Mouse (Mus musculus) stomach, postnatal 0 days (tissue): ENCODE measurements around the gene Slc25a4. TPM values are rescaled to one million over a fixed set of nuclear protein-coding genes. Genes with fewer than 3 reads are reported as not detected.

ENCODE experiments used
- ATAC-seq: fragments of 200-750 bp; cut with Nextera tagmentation; 2 replicates; pipeline ENCODE4 v1.8.0; 2017; ENCODE audit not compliant: low FRiP score, low TSS enrichment
- DNase-seq: peaks from one replicate; pipeline ENCODE4 v3.0.0-alpha.2; 2016; ENCODE audit warnings: low spot score
- H3K27ac ChIP-seq: fragments of 300-500 bp; sonication (generic); replicated peaks from 2 replicates; pipeline ENCODE4 v1.5.1; 2014; ENCODE audit warnings: mild to moderate bottlenecking, control low read depth
- H3K27me3 ChIP-seq: fragments of 300-500 bp; sonication (generic); 2 replicates; pipeline ENCODE4 v1.6.1; 2014; ENCODE audit warnings: low read length; ENCODE audit not compliant: control insufficient read depth, insufficient read depth
- H3K36me3 ChIP-seq: fragments of 300-500 bp; sonication (generic); 2 replicates; pipeline ENCODE4 v1.6.1; 2014; ENCODE audit warnings: low read length, mixed read lengths; ENCODE audit not compliant: control insufficient read depth, insufficient read depth
- H3K4me1 ChIP-seq: fragments of 300-500 bp; sonication (generic); replicated peaks from 2 replicates; pipeline ENCODE4 v1.6.1; 2014; ENCODE audit warnings: antibody characterized with exemption; ENCODE audit not compliant: control insufficient read depth, insufficient read depth
- H3K4me2 ChIP-seq: fragments of 300-500 bp; sonication (generic); replicated peaks from 2 replicates; pipeline ENCODE4 v1.6.1; 2014; ENCODE audit warnings: low read depth, mild to moderate bottlenecking, control low read depth, moderate library complexity
- H3K4me3 ChIP-seq: fragments of 300-500 bp; sonication (generic); 2 replicates; pipeline ENCODE4 v1.5.1; 2014; ENCODE audit warnings: low read depth, low read length, control low read depth
- H3K9ac ChIP-seq: fragments of 300-500 bp; sonication (generic); 2 replicates; pipeline ENCODE4 v1.6.1; 2014; ENCODE audit warnings: mild to moderate bottlenecking, low read length, control low read depth, mixed read lengths
- H3K9me3 ChIP-seq: fragments of 300-500 bp; sonication (generic); 2 replicates; pipeline ENCODE4 v1.6.1; 2016; ENCODE audit warnings: low read length; ENCODE audit not compliant: control insufficient read depth
- CTCF ChIP-seq: IDR thresholded peaks from 2 replicates; pipeline ENCODE4 v1.5.1; 2016; ENCODE audit warnings: antibody characterized with exemption, low read depth, mild to moderate bottlenecking, moderate library complexity
- EP300 ChIP-seq: optimal IDR thresholded peaks from 2 replicates; pipeline ENCODE3; 2016; ENCODE audit warnings: antibody characterized with exemption
- WGBS: fragments of 180-500 bp; shearing (Covaris S2); extraction: QIAGEN DNeasy Blood & Tissue Kit; methylation state at CpG from one replicate; pipeline ENCODE4 v1.1.7; 2014; 5-methylcytosine and 5-hydroxymethylcytosine counted together
- polyA plus RNA-seq: library from polyadenylated mRNA; unstranded; fragments of >200 nt; fragmentation: Nextera tagmentation; extraction: Ambion mirVana; gene quantifications from 2 replicates; pipeline ENCODE4 v1.2.1, GENCODE M21; 2015

Slc25a4 gene
- 315 and 344 TPM in 2 replicates for polyA plus RNA-seq

DNA sequence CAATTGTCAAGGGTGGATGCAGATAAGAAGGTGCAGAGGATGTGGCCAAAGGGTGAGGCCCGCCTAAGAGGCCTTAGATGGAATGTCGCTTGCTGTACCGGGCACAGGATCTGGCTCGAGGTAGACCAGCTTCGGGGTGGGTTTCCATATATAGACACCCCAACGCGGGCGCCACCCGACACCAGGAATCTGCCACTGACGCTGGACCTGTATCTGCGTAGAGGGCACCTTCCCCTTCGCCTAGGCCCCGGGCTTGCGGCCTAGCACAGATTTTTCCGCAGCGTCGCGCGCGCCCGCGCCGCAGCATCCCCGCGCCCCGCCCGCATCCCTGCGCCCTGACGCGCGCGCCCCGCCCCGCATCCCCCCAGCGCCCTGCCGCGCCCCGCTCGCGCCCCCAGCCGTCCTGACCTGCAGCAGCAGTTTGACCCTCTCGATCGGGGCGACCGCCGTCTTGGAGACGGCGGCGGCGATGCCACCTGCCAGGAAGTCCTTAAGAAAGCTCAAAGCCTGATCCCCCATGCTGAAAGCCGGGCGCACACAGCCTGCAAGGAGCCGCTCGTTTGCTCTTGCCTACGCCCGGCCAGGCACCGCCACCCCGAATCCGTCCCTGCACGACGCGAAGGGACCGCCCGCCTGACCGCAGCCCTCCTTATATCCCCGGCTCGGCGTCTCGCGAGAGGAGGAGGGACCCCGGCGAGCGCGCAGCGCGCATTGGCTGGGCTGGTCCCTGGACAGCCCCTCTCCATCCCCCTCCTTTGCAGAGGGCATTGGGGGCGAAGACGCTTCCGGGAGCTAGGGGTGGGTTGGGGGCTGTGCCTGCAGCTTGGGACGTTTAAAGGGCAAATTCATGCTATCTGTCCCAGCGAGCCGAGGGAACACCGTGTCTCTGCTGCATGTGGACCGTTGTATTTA, at the start of gene Slc25a4:
Slc25a4 (minus strand) TSS at position 881 of the 912 bp plus-strand sequence.
- peaks cover 10% of the 10 kb centered on the region; the same call in 1 of the 2 replicates for H3K36me3 ChIP-seq
- ATAC-seq (peak; percentile 98), DNase-seq (peak; percentile 93)
- H3K4me1 ChIP-seq = no peaks in the 10 kb centered on the region; the same call in 1 of the 2 replicates
- H3K4me3 ChIP-seq = peak within 1 kb of the TSS; percentile 82
- under 1% methylated on average over 82 of the region's 84 CpGs for WGBS
- no peaks in the 10 kb centered on the region for H3K27me3 ChIP-seq
- H3K27ac ChIP-seq = peak within 1 kb of the TSS; percentile 96
- no peaks in the 10 kb centered on the region for H3K9me3 ChIP-seq
- H3K4me2 ChIP-seq = peak within 1 kb of the TSS; percentile 78
- H3K9ac ChIP-seq = peak within 1 kb of the TSS; percentile 93
- TF ChIP-seq EP300 (peak; percentile 98), CTCF (peak; percentile 30)

GRCm38 (mm10) chr8:46257921-46258682, 47.0 kb upstream of the Slc25a4 start:
- Histone ChIP-seq H3K9me3 (no peaks in the 10 kb centered on the region), H3K9ac (no peak overlapping the region), H3K27ac (no peak overlapping the region), H3K4me1 (no peaks in the 10 kb centered on the region), H3K4me3 (no peak overlapping the region), H3K27me3 (no peaks in the 10 kb centered on the region), H3K4me2 (no peak overlapping the region), H3K36me3 (no peaks in the 10 kb centered on the region)
- ATAC-seq = no peak
- no peak for DNase-seq
- WGBS = 50% methylated on average over 19 of the region's 19 CpGs
- TF ChIP-seq EP300 = no peak
- no peak for TF ChIP-seq CTCF

DNA sequence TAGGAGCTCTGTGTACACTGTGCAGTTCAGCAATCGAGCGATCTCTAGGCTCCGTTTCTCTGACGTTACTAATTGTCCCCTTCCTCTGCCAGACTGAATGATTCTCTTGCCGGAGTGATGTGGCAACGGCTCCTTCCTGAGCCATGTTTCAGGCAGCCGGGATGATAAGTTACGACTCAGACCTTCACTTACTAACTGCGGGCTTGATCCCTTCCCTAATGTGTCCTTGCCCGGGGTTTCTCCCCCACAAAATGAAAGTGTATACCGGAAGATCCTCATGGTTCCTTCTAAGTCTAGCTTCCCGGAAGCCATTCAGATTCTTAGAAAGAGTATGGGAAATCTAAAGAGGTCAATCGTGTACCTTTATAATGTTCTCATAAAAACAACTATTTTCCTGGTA, 41.4 kb upstream of the Slc25a4 start:
- no peaks in the 10 kb centered on the region for H3K4me1 ChIP-seq
- H3K9me3 ChIP-seq = no peaks in the 10 kb centered on the region
- no peak overlapping the region for H3K9ac ChIP-seq
- H3K4me3 ChIP-seq = no peak overlapping the region
- no peak overlapping the region for H3K4me2 ChIP-seq
- H3K36me3 ChIP-seq = no peaks in the 10 kb centered on the region
- no peak for DNase-seq
- ATAC-seq = no peak
- TF ChIP-seq CTCF (no peak), EP300 (no peak)
- WGBS = 61% methylated on average over 13 of the region's 13 CpGs
- no peak overlapping the region for H3K27ac ChIP-seq
- H3K27me3 ChIP-seq = no peaks in the 10 kb centered on the region

- H3K9me3 ChIP-seq = no peaks in the 10 kb centered on the region
- H3K9ac ChIP-seq = no peak overlapping the region
- no peaks in the 10 kb centered on the region for H3K36me3 ChIP-seq
- no peak overlapping the region for H3K4me2 ChIP-seq
- no peak overlapping the region for H3K4me3 ChIP-seq
- no peak for ATAC-seq
- no peaks in the 10 kb centered on the region for H3K27me3 ChIP-seq
- WGBS = 45% methylated on average over 10 of the region's 10 CpGs
- DNase-seq = no peak
- H3K4me1 ChIP-seq = no peaks in the 10 kb centered on the region
- TF ChIP-seq CTCF = no peak
- no peak for TF ChIP-seq EP300
- no peak overlapping the region for H3K27ac ChIP-seq
Measured at GRCm38 (mm10) chr8:46251561-46251960, 40.5 kb upstream of the Slc25a4 start.

GRCm38 (mm10) chr8:46246346-46246745, 35.3 kb upstream of the Slc25a4 start:
- H3K9ac ChIP-seq = no peak overlapping the region
- TF ChIP-seq EP300 (no peak), CTCF (no peak)
- no peaks in the 10 kb centered on the region for H3K9me3 ChIP-seq
- no peak for ATAC-seq
- H3K36me3 ChIP-seq = no peaks in the 10 kb centered on the region
- H3K27ac ChIP-seq = no peak overlapping the region
- H3K4me1 ChIP-seq = no peaks in the 10 kb centered on the region
- H3K4me2 ChIP-seq = no peak overlapping the region
- DNase-seq = no peak
- 59% methylated on average over 11 of the region's 11 CpGs for WGBS
- H3K27me3 ChIP-seq = no peaks in the 10 kb centered on the region
- no peak overlapping the region for H3K4me3 ChIP-seq
